Mouse (Mus musculus): ENCODE measurements around the gene Ccdc187. TPM values are rescaled to one million over a fixed set of nuclear protein-coding genes. Genes with fewer than 3 reads are reported as not detected.

Gene Ccdc187
- polyA plus RNA-seq, 1 experiment from 2014 or later: 0.37 TPM

- 92% methylated on average over 2 of the region's 2 CpGs for WGBS
- peaks cover 71% of the 10 kb centered on the region for H3K36me3 ChIP-seq
- ATAC-seq (ENCODE audit: low FRiP score): no peak
Measured at GRCm38 (mm10) chr2:26324917-26325316, 30.6 kb upstream of the Ccdc187 start.

GRCm38 (mm10) chr2:26323589-26324325 is 29.4 kb upstream of the Ccdc187 start:
- peaks cover 62% of the 10 kb centered on the region for H3K36me3 ChIP-seq
- no peak overlapping the region for H3K9ac ChIP-seq
- H3K4me1 ChIP-seq: peaks cover 16% of the 10 kb centered on the region
- no peak overlapping the region for H3K27ac ChIP-seq
- no peaks in the 10 kb centered on the region for H3K27me3 ChIP-seq
- H3K9me3 ChIP-seq (replicated peaks): no peaks in the 10 kb centered on the region
- H3K4me2 ChIP-seq (replicated peaks): no peak overlapping the region
- no peak overlapping the region for H3K4me3 ChIP-seq
- ATAC-seq (ENCODE audit: low FRiP score): no peak
- WGBS: 94% methylated on average over 13 of the region's 13 CpGs

More at GRCm38 (mm10) chr2:26324917-26325316, 30.6 kb upstream of the Ccdc187 start:
- Histone ChIP-seq H3K27me3 (no peaks in the 10 kb centered on the region), H3K27ac (no peak overlapping the region), H3K9ac (no peak overlapping the region), H3K4me1 (peaks cover 5% of the 10 kb centered on the region), H3K9me3 (replicated peaks) (no peaks in the 10 kb centered on the region), H3K4me3 (no peak overlapping the region), H3K4me2 (replicated peaks) (no peak overlapping the region)

GRCm38 (mm10) chr2:26320245-26321185 is 26.2 kb upstream of the Ccdc187 start:
- Histone ChIP-seq H3K27ac (no peak overlapping the region), H3K9me3 (replicated peaks) (no peaks in the 10 kb centered on the region), H3K4me3 (no peak overlapping the region), H3K36me3 (peaks cover 38% of the 10 kb centered on the region), H3K27me3 (no peaks in the 10 kb centered on the region), H3K9ac (no peak overlapping the region), H3K4me1 (peaks cover 42% of the 10 kb centered on the region), H3K4me2 (replicated peaks) (no peak overlapping the region)
- ATAC-seq (ENCODE audit: low FRiP score): no peak
- 87% methylated on average over 14 of the region's 14 CpGs for WGBS

- Histone ChIP-seq H3K9ac (0 out of 2 replicates have a peak overlapping the region, but pooled peaks have one; percentile 0), H3K36me3 (peaks cover 29% of the 10 kb centered on the region), H3K4me3 (no peak overlapping the region), H3K27me3 (no peaks in the 10 kb centered on the region), H3K4me2 (replicated peaks) (no peak overlapping the region), H3K4me1 (peaks cover 47% of the 10 kb centered on the region), H3K9me3 (replicated peaks) (no peaks in the 10 kb centered on the region), H3K27ac (no peak overlapping the region)
- 90% methylated on average over 13 of the region's 13 CpGs for WGBS
- no peak for ATAC-seq (ENCODE audit: low FRiP score)
Measured at GRCm38 (mm10) chr2:26319519-26320244, 25.3 kb upstream of the Ccdc187 start.

DNA sequence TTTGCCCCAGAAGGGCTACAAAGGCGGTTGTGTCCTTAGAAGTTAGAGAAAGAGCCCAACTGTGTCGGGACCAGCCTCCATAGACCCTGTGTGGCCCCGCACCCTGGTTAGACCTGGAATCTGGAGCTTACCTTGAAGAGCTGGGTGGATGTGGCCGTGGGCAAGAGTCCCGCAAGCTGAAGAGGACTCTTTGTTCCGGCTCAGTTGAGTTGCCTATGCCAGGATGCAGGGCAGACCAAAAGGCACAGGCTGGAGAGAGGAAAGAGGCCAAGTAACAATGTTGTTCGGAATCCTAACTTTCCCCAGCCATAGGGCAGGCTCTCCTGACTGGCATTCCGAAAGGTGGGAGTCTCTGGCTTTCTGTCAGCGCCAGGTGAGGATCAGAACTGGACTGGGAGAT is 24.8 kb upstream of the Ccdc187 start:
- no peak overlapping the region for H3K4me2 ChIP-seq (replicated peaks)
- H3K9ac ChIP-seq: 0 out of 2 replicates have a peak overlapping the region, but pooled peaks have one; percentile 0
- WGBS: 93% methylated on average over 9 of the region's 9 CpGs

GRCm38 (mm10) chr2:26317991-26318672 is 23.8 kb upstream of the Ccdc187 start:
- H3K4me1 ChIP-seq: peaks cover 52% of the 10 kb centered on the region
- H3K9me3 ChIP-seq (replicated peaks): no peaks in the 10 kb centered on the region
- H3K36me3 ChIP-seq: peaks cover 14% of the 10 kb centered on the region
- H3K9ac ChIP-seq: peak overlapping the region; percentile 94; the same call in 1 of the 2 replicates
- H3K4me3 ChIP-seq: no peak overlapping the region
- H3K4me2 ChIP-seq (replicated peaks): peak overlapping the region; percentile 94
- ATAC-seq (ENCODE audit: low FRiP score): no peak
- no peak overlapping the region for H3K27ac ChIP-seq
- 86% methylated on average over 3 of the region's 3 CpGs for WGBS
- H3K27me3 ChIP-seq: no peaks in the 10 kb centered on the region

More for the DNA sequence above, 24.8 kb upstream of the Ccdc187 start:
- Histone ChIP-seq H3K4me1 (peaks cover 51% of the 10 kb centered on the region), H3K36me3 (peaks cover 24% of the 10 kb centered on the region), H3K9me3 (replicated peaks) (no peaks in the 10 kb centered on the region), H3K4me3 (no peak overlapping the region), H3K27me3 (no peaks in the 10 kb centered on the region), H3K27ac (no peak overlapping the region)
- no peak for ATAC-seq (ENCODE audit: low FRiP score)

DNA sequence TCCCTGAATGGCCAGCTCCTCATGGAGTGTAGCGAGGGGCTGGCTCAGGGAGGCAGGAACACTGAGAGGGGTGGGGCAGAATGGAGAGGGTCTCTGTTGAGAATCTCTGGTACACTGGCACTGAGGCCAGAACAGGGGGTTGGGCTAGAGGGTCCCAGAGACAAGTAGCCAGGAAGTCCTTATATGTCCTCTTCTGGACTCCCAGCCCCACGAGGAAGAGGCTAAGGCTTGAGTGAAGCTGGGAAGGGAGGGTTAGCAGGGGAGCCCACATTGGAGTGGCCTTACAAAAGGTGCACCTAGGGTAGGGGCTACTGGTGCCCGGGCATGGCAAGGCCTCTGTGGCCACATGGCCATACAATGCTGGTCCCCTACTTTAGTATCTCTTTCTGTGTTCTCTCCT is 23.0 kb upstream of the Ccdc187 start:
- peak overlapping the region; percentile 25 for H3K27ac ChIP-seq

GRCm38 (mm10) chr2:26316576-26317246 is 22.4 kb upstream of the Ccdc187 start:
- ATAC-seq (ENCODE audit: low FRiP score): no peak

More for the DNA sequence above, 23.0 kb upstream of the Ccdc187 start:
- Histone ChIP-seq H3K4me3 (peak overlapping the region; percentile 82), H3K4me2 (replicated peaks) (peak overlapping the region; percentile 94), H3K9me3 (replicated peaks) (no peaks in the 10 kb centered on the region), H3K9ac (peak overlapping the region; percentile 94), H3K36me3 (peaks cover 6% of the 10 kb centered on the region), H3K4me1 (peaks cover 52% of the 10 kb centered on the region), H3K27me3 (no peaks in the 10 kb centered on the region)
- no peak for ATAC-seq (ENCODE audit: low FRiP score)
- WGBS: 74% methylated on average over 3 of the region's 3 CpGs

GRCm38 (mm10) chr2:26315925-26316311 is 21.6 kb upstream of the Ccdc187 start:
- peak; percentile 44 for ATAC-seq (ENCODE audit: low FRiP score)
- Histone ChIP-seq H3K9me3 (replicated peaks) (no peaks in the 10 kb centered on the region), H3K36me3 (no peaks in the 10 kb centered on the region), H3K27ac (peak overlapping the region; percentile 94), H3K4me3 (peak overlapping the region; percentile 82), H3K4me2 (replicated peaks) (peak overlapping the region; percentile 94), H3K9ac (peak overlapping the region; percentile 94), H3K4me1 (peaks cover 52% of the 10 kb centered on the region), H3K27me3 (no peaks in the 10 kb centered on the region)
- under 1% methylated on average over 11 of the region's 11 CpGs for WGBS

More at GRCm38 (mm10) chr2:26316576-26317246, 22.4 kb upstream of the Ccdc187 start:
- 62% methylated on average over 9 of the region's 9 CpGs for WGBS
- Histone ChIP-seq H3K4me3 (peak overlapping the region; percentile 82), H3K4me1 (peaks cover 52% of the 10 kb centered on the region), H3K36me3 (no peaks in the 10 kb centered on the region), H3K9me3 (replicated peaks) (no peaks in the 10 kb centered on the region), H3K4me2 (replicated peaks) (peak overlapping the region; percentile 94), H3K27ac (peak overlapping the region; percentile 94), H3K9ac (peak overlapping the region; percentile 94), H3K27me3 (no peaks in the 10 kb centered on the region)

- H3K36me3 ChIP-seq: no peaks in the 10 kb centered on the region
- peak; percentile 86 for ATAC-seq (ENCODE audit: low FRiP score)
- H3K9ac ChIP-seq: peak within 1 kb of the TSS; percentile 94
- H3K9me3 ChIP-seq (replicated peaks): no peaks in the 10 kb centered on the region
- H3K4me1 ChIP-seq: peaks cover 50% of the 10 kb centered on the region
- under 1% methylated on average over 65 of the region's 66 CpGs for WGBS
- peak within 1 kb of the TSS; percentile 82 for H3K4me3 ChIP-seq
- H3K27me3 ChIP-seq: no peaks in the 10 kb centered on the region
- H3K27ac ChIP-seq: peak within 1 kb of the TSS; percentile 94
- H3K4me2 ChIP-seq (replicated peaks): peak within 1 kb of the TSS; percentile 94
Measured at GRCm38 (mm10) chr2:26315072-26315924, 20.9 kb upstream of the Ccdc187 start, which contains the start of gene Gpsm1. Gpsm1 (plus strand) TSS chr2:26315515.
